Mouse (Mus musculus): ENCODE data around the gene Ush1c. TPM values are rescaled to one million over a fixed set of nuclear protein-coding genes. Genes with fewer than 3 reads are reported as not detected.

Gene Ush1c
- polyA plus RNA-seq, 1 experiment = 0.29 TPM

DNA sequence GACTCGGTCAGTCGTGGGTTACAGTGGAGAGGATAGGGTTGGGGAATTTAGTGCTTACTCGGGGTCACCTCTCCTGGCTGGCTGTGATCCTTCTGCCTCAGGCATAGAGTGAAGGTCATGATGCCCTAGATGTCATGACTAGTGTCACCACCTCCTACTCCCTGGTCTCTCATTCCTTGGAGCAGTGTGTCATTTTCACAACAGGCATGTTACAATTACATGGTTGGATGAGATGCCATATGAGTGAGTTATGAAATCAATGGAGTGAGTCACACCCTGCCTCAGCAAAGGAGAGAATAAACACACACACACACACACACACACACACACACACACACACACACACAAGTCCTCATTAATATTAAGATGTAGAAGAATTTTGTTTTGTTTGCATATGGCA is 9.3 kb upstream of the Ush1c start:
- no peaks in the 10 kb centered on the region for H3K4me1 ChIP-seq (ENCODE audit: control insufficient read depth, insufficient read depth, low read length)
- H3K27ac ChIP-seq (ENCODE audit: insufficient read depth, low read length) = no peak overlapping the region
- no peak overlapping the region for H3K4me3 ChIP-seq (ENCODE audit: insufficient read depth, low read length)
- TF ChIP-seq POLR2A (IDR thresholded peaks at IDR 0.05; ENCODE audit: extremely low read depth, insufficient read depth, low read length) = no peak
- TF ChIP-seq CTCF (IDR thresholded peaks at IDR 0.05; ENCODE audit: extremely low read depth, insufficient read depth, low read length) = no peak

DNA sequence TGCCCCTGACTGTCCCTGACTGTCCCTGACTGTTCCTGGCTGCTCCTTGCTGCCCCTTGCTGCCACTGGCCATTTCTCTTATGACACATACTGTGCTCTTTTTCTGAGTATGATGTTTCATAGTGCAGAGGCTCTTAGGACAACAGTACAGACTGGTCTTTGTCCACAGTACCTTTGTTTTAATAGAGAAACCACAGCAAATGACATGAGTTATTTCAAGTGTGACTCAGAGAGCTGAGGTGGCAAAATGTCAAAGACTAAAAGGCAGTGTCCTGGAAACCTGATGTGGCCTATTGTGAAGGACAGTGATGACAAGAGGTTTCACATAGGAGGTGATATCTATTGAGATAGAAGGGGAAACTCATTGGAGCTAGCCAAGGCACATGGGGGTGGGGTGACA is 8.6 kb upstream of the Ush1c start:
- TF ChIP-seq CTCF (IDR thresholded peaks at IDR 0.05; ENCODE audit: extremely low read depth, insufficient read depth, low read length) = no peak

DNA sequence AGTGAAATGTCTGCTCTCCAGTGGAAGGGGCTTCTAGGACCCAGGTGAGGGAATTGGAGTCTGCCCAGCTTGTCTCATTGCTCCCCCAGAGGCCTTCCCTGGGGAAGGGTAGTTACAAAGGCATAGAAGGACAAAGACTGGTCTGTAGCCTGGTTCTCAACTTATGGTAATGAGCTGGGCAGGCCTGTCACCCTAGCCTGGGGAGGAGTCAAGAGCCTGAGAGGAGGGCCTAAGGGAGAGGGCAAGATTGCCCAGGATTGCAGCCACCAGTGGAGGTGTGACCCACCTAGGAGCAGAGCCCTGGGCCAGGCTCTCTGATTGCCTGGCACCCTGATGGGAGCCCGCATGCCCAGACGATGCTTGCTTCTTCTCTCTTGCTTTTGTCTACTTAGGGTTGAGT is 2.4 kb upstream of the Ush1c start, which contains the start of gene Otog:
TSS of gene Otog (plus strand) at position 292 of the 400 bp plus-strand sequence.
- no peaks in the 10 kb centered on the region for H3K4me1 ChIP-seq (ENCODE audit: control insufficient read depth, insufficient read depth, low read length)
- H3K4me3 ChIP-seq (ENCODE audit: insufficient read depth, low read length) = no peak within 1 kb of the TSS
- no peak within 1 kb of the TSS for H3K27ac ChIP-seq (ENCODE audit: insufficient read depth, low read length)
- TF ChIP-seq POLR2A (IDR thresholded peaks at IDR 0.05; ENCODE audit: extremely low read depth, insufficient read depth, low read length) = no peak
- no peak for TF ChIP-seq CTCF (IDR thresholded peaks at IDR 0.05; ENCODE audit: extremely low read depth, insufficient read depth, low read length)

More for the DNA sequence above, 8.6 kb upstream of the Ush1c start:
- Histone ChIP-seq H3K4me3 (ENCODE audit: insufficient read depth, low read length) (no peak overlapping the region), H3K4me1 (ENCODE audit: control insufficient read depth, insufficient read depth, low read length) (no peaks in the 10 kb centered on the region), H3K27ac (ENCODE audit: insufficient read depth, low read length) (no peak overlapping the region)

DNA sequence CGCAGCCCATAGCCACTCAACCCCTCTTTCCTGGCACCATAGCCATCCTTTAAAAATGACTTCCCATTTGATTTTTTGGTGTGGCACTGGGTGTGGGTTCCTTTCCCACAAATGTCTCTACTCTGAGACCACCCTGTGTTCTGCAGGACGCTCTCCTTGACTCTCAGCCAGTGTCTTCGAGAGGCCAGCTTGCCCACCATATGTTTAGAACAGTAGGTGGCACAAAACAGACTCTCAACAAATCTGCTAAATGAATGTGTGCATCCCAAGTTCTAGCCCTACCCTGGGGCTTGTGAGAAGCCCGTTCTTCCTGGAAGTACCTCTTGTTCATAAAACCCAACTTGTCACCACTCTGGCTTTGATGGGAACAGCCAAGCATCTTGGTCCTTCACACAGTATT is 1.8 kb upstream of the Ush1c start:
- TF ChIP-seq POLR2A (IDR thresholded peaks at IDR 0.05; ENCODE audit: extremely low read depth, insufficient read depth, low read length) (no peak), CTCF (IDR thresholded peaks at IDR 0.05; ENCODE audit: extremely low read depth, insufficient read depth, low read length) (no peak)
- Histone ChIP-seq H3K4me3 (ENCODE audit: insufficient read depth, low read length) (no peak overlapping the region), H3K4me1 (ENCODE audit: control insufficient read depth, insufficient read depth, low read length) (no peaks in the 10 kb centered on the region), H3K27ac (ENCODE audit: insufficient read depth, low read length) (no peak overlapping the region)

DNA sequence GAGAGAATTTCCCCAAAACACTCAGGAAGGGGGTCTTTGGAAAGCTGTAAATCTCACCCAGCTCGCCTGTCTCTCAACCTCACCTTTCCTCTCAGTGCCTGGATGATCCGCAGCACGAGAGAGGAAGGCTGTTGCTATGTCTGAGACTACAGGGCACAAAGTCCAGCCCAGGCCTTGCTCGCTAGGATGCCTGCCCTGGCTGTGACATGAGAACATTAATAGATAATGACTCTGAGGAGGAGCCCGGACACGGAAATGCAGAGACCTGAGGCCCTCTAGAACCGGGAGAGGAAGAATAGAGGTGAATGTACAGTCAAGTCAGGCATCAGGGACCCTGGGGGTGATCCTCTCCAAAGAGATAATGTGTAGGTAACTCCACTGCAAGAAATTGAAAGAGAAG is 1.1 kb downstream of the Ush1c start:
- H3K27ac ChIP-seq (ENCODE audit: insufficient read depth, low read length) = no peak overlapping the region
- no peaks in the 10 kb centered on the region for H3K4me1 ChIP-seq (ENCODE audit: control insufficient read depth, insufficient read depth, low read length)
- TF ChIP-seq POLR2A (IDR thresholded peaks at IDR 0.05; ENCODE audit: extremely low read depth, insufficient read depth, low read length) (no peak), CTCF (IDR thresholded peaks at IDR 0.05; ENCODE audit: extremely low read depth, insufficient read depth, low read length) (no peak)
- no peak overlapping the region for H3K4me3 ChIP-seq (ENCODE audit: insufficient read depth, low read length)

DNA sequence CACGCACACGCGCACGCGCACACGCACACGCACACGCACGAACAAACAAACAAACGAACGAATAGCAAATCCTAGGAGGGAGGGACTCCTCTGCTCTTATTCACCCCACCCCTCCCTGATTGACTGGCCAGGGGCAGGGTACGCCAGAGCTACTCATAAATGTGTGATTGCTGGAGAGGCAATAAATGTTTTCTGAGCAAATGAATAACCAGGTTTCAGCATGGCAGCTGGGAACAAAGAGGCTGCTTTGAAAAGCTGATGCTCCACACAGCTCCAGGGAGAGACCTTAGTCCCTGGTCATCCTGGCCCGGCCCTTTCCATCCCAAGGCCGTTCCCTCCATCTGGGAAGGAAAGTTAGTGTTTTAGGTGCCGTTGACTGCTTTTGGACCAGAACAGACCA is 1.9 kb downstream of the Ush1c start:
- TF ChIP-seq CTCF (IDR thresholded peaks at IDR 0.05; ENCODE audit: extremely low read depth, insufficient read depth, low read length) = no peak
- no peak for TF ChIP-seq POLR2A (IDR thresholded peaks at IDR 0.05; ENCODE audit: extremely low read depth, insufficient read depth, low read length)
- H3K4me3 ChIP-seq (ENCODE audit: insufficient read depth, low read length) = no peak overlapping the region
- no peak overlapping the region for H3K27ac ChIP-seq (ENCODE audit: insufficient read depth, low read length)
- no peaks in the 10 kb centered on the region for H3K4me1 ChIP-seq (ENCODE audit: control insufficient read depth, insufficient read depth, low read length)

DNA sequence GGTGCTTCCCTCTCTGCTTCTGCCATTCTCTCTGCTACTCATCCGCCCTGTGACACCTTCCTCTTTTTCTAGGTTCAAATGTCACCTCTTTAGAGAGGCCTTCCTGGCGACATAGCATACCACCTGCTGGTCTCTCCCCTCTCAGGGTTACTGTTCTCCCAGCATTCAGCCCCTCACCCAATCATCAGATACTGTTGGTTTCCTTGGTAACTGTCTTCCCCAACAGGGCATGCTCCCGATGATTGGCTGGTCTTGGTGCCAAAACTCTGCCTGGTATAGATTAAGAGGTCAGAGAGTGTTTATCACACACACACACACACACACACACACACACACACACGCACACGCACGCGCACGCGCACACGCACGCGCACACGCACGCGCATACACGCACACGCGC is 2.4 kb downstream of the Ush1c start:
- no peaks in the 10 kb centered on the region for H3K4me1 ChIP-seq (ENCODE audit: control insufficient read depth, insufficient read depth, low read length)
- no peak overlapping the region for H3K27ac ChIP-seq (ENCODE audit: insufficient read depth, low read length)
- TF ChIP-seq POLR2A (IDR thresholded peaks at IDR 0.05; ENCODE audit: extremely low read depth, insufficient read depth, low read length) (no peak), CTCF (IDR thresholded peaks at IDR 0.05; ENCODE audit: extremely low read depth, insufficient read depth, low read length) (no peak)
- H3K4me3 ChIP-seq (ENCODE audit: insufficient read depth, low read length) = no peak overlapping the region

DNA sequence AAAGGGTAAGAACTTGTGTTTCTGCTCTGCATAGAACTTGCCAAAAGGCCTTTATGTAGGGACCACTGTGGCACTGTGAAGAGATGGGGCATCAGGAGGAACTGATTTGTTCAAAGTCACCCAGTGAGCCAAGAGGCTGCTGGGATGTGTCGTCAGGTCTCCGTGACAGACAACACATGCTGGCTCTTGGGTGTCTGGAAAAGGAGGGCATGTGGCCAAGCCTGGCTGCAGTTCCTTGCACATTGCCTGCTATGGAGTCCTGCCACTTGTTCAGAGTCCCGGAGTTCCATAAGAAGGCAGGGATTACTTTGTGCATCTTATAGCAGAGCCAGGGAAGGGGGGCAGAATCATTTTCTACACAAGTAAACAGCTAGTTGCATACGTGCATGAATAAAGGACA is 11.4 kb downstream of the Ush1c start:
- Histone ChIP-seq H3K4me1 (ENCODE audit: control insufficient read depth, insufficient read depth, low read length) (no peaks in the 10 kb centered on the region), H3K4me3 (ENCODE audit: insufficient read depth, low read length) (no peak overlapping the region), H3K27ac (ENCODE audit: insufficient read depth, low read length) (no peak overlapping the region)
- TF ChIP-seq CTCF (IDR thresholded peaks at IDR 0.05; ENCODE audit: extremely low read depth, insufficient read depth, low read length) (no peak), POLR2A (IDR thresholded peaks at IDR 0.05; ENCODE audit: extremely low read depth, insufficient read depth, low read length) (no peak)

DNA sequence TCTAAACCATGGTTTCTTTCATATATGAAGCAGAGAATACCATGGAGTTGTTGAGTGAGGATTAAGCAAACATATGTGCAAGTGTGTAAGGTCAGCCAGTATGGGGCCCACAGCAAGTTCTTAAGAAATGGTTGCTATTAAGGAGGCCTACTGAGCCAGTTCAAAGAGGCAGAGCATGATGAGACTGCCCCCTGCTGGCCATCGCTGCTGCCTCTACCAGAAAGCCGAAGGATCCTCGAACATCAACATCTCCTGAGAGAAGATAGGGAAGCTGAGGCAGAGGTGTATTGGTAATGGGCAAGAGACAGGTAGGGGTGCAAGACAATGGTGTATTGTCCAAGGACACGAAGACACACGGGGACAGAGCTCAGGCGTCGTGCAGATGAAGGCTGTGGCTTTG is 12.1 kb downstream of the Ush1c start:
- Histone ChIP-seq H3K4me3 (ENCODE audit: insufficient read depth, low read length) (no peak overlapping the region), H3K4me1 (ENCODE audit: control insufficient read depth, insufficient read depth, low read length) (no peaks in the 10 kb centered on the region), H3K27ac (ENCODE audit: insufficient read depth, low read length) (no peak overlapping the region)
- TF ChIP-seq POLR2A (IDR thresholded peaks at IDR 0.05; ENCODE audit: extremely low read depth, insufficient read depth, low read length) (no peak), CTCF (IDR thresholded peaks at IDR 0.05; ENCODE audit: extremely low read depth, insufficient read depth, low read length) (peak; percentile 76)

DNA sequence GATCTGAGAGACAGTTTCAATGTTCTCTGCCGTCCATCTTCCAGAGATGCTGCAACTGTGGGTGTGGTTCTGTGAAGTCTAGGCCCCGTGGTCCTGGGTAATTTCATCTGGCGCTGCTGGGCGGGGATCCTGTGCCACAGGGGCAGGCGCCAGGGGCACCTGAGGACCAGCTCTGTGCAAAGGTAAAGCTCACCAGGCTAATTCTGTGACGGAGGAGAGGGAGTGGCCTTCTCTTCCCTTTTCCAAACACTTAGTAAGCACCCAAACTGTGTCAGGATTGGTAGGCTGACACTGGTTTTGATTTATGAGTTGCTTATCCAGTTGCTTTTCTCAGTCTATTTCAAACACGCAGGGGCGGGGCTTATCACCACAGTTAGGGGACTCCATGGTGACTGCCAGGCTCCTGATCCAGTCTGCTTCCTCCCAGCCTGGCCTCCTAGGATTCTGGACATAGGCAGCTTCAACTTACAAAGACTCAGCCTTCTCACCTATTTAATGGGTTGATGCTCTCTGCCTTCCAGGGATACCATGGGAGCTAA is 17.6 kb downstream of the Ush1c start:
- Histone ChIP-seq H3K4me1 (ENCODE audit: control insufficient read depth, insufficient read depth, low read length) (no peaks in the 10 kb centered on the region; the same call in 1 of the 2 replicates), H3K4me3 (ENCODE audit: insufficient read depth, low read length) (no peak overlapping the region), H3K27ac (ENCODE audit: insufficient read depth, low read length) (no peak overlapping the region)
- TF ChIP-seq POLR2A (IDR thresholded peaks at IDR 0.05; ENCODE audit: extremely low read depth, insufficient read depth, low read length) (no peak), CTCF (IDR thresholded peaks at IDR 0.05; ENCODE audit: extremely low read depth, insufficient read depth, low read length) (no peak)

Measured in cortical plate, adult 2 months (tissue).